Mouse (Mus musculus): ENCODE measurements around the gene Hist2h2be. TPM values are rescaled to one million over a fixed set of nuclear protein-coding genes. Genes with fewer than 3 reads are reported as not detected.

Hist2h2be gene
- polyA plus RNA-seq, 1 experiment from 2014 or later: 5.9 TPM

DNA sequence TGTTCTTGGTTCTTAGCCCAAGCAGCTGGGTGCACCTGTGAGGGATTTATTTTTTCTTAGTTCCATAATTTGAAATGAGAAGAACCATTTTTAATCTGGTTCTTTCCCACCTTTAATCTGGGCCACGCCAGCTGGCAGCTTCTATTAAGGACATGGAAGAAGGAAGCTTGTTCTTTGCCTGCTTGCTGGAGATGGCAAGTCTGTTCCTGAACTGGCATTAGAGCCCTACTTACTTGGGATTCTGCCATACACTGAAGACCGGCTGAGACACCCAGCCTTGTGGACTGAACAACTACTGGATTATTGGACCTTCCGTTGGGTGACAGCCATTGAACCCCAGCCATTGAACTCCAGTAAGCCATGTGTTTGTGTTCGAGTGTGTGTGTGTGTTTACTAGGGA, 1.9 kb downstream of the Hist2h2be start:
- H3K9ac ChIP-seq: no peak overlapping the region
- 93% methylated on average over 4 of the region's 4 CpGs for WGBS
- no peak for TF ChIP-seq CTCF (IDR thresholded peaks at IDR 0.05; ENCODE audit: low read depth)
- H3K36me3 ChIP-seq (ENCODE audit: insufficient read depth): no peaks in the 10 kb centered on the region
- no peaks in the 10 kb centered on the region for H3K9me3 ChIP-seq (ENCODE audit: low read depth, low read length)
- peak overlapping the region; percentile 93 for H3K4me2 ChIP-seq
- H3K4me1 ChIP-seq (ENCODE audit: insufficient read depth): peaks cover 19% of the 10 kb centered on the region; the same call in 1 of the 2 replicates
- H3K4me3 ChIP-seq (ENCODE audit: low read depth, low read length): peak overlapping the region; percentile 52; the same call in 1 of the 2 replicates
- DNase-seq (no peak), ATAC-seq (ENCODE audit: insufficient read depth) (no peak)
- no peaks in the 10 kb centered on the region for H3K27me3 ChIP-seq (ENCODE audit: insufficient read depth, low read length)
- H3K27ac ChIP-seq (ENCODE audit: low read depth): no peak overlapping the region

DNA sequence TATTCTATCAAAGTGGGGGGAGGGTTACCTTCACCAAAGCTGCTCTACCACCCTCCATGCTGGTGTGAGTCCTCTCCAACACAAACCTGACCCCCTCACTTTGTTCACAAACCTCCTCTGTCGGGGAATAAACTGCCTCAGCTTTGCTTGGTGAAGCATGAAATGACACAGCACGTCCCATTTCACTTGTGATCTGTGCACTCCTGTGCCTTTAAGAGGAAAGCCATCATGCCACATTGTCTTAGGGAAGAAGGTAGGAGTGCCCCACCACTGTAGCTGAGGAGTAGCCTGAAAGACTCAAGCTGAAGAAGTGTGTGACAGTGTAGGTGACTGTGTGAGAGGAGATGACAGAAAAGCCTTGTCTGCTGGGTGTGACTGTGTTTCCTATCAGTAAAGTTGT, 4.5 kb downstream of the Hist2h2be start:
- H3K4me3 ChIP-seq (ENCODE audit: low read depth, low read length): no peak overlapping the region
- no peak for TF ChIP-seq CTCF (IDR thresholded peaks at IDR 0.05; ENCODE audit: low read depth)
- H3K4me2 ChIP-seq: no peak overlapping the region
- peaks cover 19% of the 10 kb centered on the region; the same call in 1 of the 2 replicates for H3K4me1 ChIP-seq (ENCODE audit: insufficient read depth)
- peak overlapping the region; percentile 9; the same call in 1 of the 2 replicates for H3K9ac ChIP-seq
- H3K27me3 ChIP-seq (ENCODE audit: insufficient read depth, low read length): no peaks in the 10 kb centered on the region
- 52% methylated on average over 2 of the region's 2 CpGs for WGBS
- H3K36me3 ChIP-seq (ENCODE audit: insufficient read depth): no peaks in the 10 kb centered on the region
- no peak for DNase-seq
- no peaks in the 10 kb centered on the region for H3K9me3 ChIP-seq (ENCODE audit: low read depth, low read length)
- no peak overlapping the region for H3K27ac ChIP-seq (ENCODE audit: low read depth)
- no peak for ATAC-seq (ENCODE audit: insufficient read depth)

DNA sequence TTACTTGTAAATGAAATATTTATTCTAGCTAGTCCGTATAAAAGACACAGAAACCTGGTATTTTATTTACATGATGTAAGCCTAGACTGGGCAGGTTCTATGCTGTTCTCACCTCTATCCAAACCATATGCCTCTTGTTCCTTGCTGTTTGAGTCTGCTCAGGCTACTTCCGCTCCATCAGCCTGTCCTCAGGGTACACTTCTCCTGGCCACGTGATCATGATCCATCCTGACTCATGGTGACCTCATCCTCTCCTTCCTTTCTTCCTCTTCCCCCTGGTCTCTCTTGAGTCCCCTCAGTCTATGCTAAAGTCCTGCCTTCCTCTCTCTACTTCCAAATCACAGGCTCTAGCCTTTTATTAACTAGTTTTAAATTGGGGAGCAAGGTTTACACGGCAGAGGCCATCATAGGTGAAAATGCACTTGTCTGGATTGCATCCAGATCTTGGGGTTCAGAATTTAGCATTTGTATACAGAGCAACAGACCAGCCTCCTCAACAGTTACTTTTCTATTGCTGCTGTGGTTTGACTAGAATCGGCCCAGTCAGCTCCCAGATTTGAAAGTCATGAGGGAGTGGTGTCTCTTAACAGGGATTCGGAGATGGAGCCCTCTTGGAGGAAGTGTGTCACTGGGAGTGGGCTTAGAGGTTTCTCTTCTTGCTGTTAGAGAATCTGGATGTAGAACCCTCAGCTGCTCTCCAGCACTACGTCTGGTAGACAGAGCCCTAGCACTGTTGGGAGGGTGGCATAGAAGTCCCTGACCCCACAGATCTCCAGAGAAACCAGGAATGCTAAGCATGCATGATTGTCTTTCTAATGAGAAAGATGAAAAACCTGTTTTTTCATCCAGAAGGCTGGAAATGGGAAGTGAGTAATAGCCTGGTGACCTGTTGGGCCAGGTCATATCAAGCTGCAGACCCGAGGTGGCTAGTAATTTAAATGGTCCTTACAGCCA, 6.1 kb downstream of the Hist2h2be start:
- Histone ChIP-seq H3K27me3 (ENCODE audit: insufficient read depth, low read length) (no peaks in the 10 kb centered on the region), H3K4me1 (ENCODE audit: insufficient read depth) (peaks cover 15% of the 10 kb centered on the region; the same call in 1 of the 2 replicates), H3K27ac (ENCODE audit: low read depth) (peak overlapping the region; percentile 18; the same call in 1 of the 2 replicates), H3K4me3 (ENCODE audit: low read depth, low read length) (no peak overlapping the region), H3K9ac (no peak overlapping the region), H3K36me3 (ENCODE audit: insufficient read depth) (no peaks in the 10 kb centered on the region), H3K4me2 (no peak overlapping the region), H3K9me3 (ENCODE audit: low read depth, low read length) (no peaks in the 10 kb centered on the region)
- no peak for TF ChIP-seq CTCF (IDR thresholded peaks at IDR 0.05; ENCODE audit: low read depth)
- no peak for DNase-seq
- peak; percentile 29; the same call in 1 of the 2 replicates for ATAC-seq (ENCODE audit: insufficient read depth)
- WGBS: 49% methylated on average over 8 of the region's 8 CpGs

DNA sequence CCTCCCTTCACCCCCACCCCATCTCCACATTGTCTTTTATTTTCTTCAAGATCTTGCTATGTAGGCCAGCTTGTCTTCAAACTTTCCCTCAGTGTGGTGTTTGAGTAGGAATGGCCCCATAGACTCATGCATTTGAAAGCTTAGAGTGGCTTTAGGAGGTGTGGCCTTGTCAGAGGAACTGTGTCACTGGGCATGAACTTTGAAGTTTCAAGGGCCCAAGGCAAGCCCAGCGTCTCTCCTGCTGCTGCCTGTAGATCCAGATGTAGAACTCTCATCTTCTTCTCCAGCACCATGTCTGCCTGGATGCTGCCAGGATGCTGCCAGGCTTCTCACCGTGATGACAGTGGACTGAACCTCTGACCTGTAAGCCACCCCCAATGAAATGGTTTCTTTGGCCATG, 7.9 kb downstream of the Hist2h2be start:
- Histone ChIP-seq H3K4me1 (ENCODE audit: insufficient read depth) (0 out of 2 replicates have a peak, but pooled peaks cover 5% of the 10 kb centered on the region), H3K27me3 (ENCODE audit: insufficient read depth, low read length) (no peaks in the 10 kb centered on the region), H3K4me2 (no peak overlapping the region), H3K36me3 (ENCODE audit: insufficient read depth) (no peaks in the 10 kb centered on the region), H3K27ac (ENCODE audit: low read depth) (no peak overlapping the region), H3K9ac (no peak overlapping the region), H3K9me3 (ENCODE audit: low read depth, low read length) (no peaks in the 10 kb centered on the region), H3K4me3 (ENCODE audit: low read depth, low read length) (no peak overlapping the region)
- no peak for DNase-seq
- no peak for TF ChIP-seq CTCF (IDR thresholded peaks at IDR 0.05; ENCODE audit: low read depth)
- ATAC-seq (ENCODE audit: insufficient read depth): no peak
- 48% methylated on average over 2 of the region's 2 CpGs for WGBS

DNA sequence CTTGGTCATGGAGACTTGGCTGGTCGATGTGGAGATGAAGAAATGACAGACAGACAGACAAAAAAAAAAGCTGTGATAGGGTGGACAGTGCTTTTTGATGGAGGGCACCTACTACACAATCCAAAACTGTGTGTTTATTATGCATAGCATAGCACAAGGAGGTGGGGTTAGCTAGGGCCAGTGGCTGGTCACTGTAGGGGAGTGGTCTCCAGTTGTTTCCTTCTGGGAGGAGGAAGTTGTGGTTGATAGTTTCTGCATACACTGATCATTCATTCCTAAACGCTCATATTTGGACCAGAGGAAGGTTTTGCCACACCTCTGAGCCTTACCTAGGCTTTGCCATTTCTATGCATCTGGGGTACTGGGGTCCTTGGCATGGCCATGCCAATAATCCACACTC, 9.5 kb downstream of the Hist2h2be start:
- Histone ChIP-seq H3K9me3 (ENCODE audit: low read depth, low read length) (no peaks in the 10 kb centered on the region), H3K27me3 (ENCODE audit: insufficient read depth, low read length) (no peaks in the 10 kb centered on the region), H3K4me3 (ENCODE audit: low read depth, low read length) (no peak overlapping the region), H3K27ac (ENCODE audit: low read depth) (no peak overlapping the region), H3K4me2 (no peak overlapping the region), H3K4me1 (ENCODE audit: insufficient read depth) (0 out of 2 replicates have a peak, but pooled peaks cover 5% of the 10 kb centered on the region), H3K36me3 (ENCODE audit: insufficient read depth) (no peaks in the 10 kb centered on the region), H3K9ac (no peak overlapping the region)
- 59% methylated on average over 2 of the region's 2 CpGs for WGBS
- no peak for ATAC-seq (ENCODE audit: insufficient read depth)
- DNase-seq: no peak
- TF ChIP-seq CTCF (IDR thresholded peaks at IDR 0.05; ENCODE audit: low read depth): no peak

DNA sequence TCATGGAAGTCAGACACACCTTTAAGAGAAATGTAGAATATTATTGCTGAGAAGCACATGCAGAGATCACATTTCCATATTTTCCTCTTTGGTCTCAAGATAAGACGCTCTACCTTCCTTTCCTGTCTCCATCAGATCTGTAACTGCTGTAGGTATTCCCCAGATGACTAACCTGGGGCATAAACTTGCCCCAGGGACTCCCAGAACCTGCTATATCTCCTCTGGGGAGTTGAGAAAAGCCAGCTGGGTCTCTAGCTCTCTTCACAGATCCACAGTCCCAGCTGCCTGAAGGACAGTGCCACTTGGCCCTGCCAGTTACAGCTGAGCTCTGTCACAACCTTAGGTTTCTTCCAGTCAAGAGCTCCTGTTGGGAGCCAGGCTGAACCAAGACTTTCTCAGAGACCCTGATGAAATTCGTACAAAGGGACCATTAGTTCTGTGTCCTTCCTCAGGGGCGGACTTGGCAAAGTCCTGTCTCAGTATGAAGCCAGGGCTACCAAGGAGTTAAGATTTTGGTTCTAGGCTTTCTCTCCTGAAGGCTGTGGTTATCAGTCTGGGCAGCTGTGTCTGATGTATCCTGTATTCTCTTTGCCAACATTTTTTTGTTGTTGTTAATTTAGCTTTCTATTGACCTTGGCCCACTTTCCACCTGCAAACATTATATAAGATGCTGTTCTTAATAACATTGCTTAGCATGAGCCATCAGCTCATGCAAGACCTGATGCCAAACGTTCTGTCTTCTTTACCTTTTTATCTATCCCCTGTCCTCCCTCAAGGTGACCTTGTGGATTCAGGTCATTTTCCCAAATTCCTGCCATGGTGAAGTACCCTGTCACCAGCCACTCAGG, 10.2 kb downstream of the Hist2h2be start:
- 68% methylated on average over 4 of the region's 4 CpGs for WGBS
- no peak for TF ChIP-seq CTCF (IDR thresholded peaks at IDR 0.05; ENCODE audit: low read depth)
- Histone ChIP-seq H3K9ac (no peak overlapping the region), H3K9me3 (ENCODE audit: low read depth, low read length) (no peaks in the 10 kb centered on the region), H3K4me2 (no peak overlapping the region), H3K27me3 (ENCODE audit: insufficient read depth, low read length) (no peaks in the 10 kb centered on the region), H3K27ac (ENCODE audit: low read depth) (no peak overlapping the region), H3K36me3 (ENCODE audit: insufficient read depth) (no peaks in the 10 kb centered on the region), H3K4me1 (ENCODE audit: insufficient read depth) (0 out of 2 replicates have a peak, but pooled peaks cover 5% of the 10 kb centered on the region), H3K4me3 (ENCODE audit: low read depth, low read length) (no peak overlapping the region)
- DNase-seq (no peak), ATAC-seq (ENCODE audit: insufficient read depth) (no peak)

Measured in lung, embryonic 14.5 days (tissue).